Mouse (Mus musculus) ES-E14 (cell line): ENCODE data around the gene Golga7b.

Experiments used
- CHD2 ChIP-seq: IDR thresholded peaks from 2 replicates; pipeline ENCODE4 v1.6.1; 2014; ENCODE audit warnings: mild to moderate bottlenecking, low read depth, low read length, inconsistent platforms
- HCFC1 ChIP-seq: IDR thresholded peaks from 2 replicates; pipeline ENCODE4 v1.6.1; 2012; ENCODE audit warnings: low read length, inconsistent platforms, borderline replicate concordance; ENCODE audit not compliant: insufficient read depth
- MAFK ChIP-seq: IDR thresholded peaks from 2 replicates; pipeline ENCODE4 v1.6.1; 2014; ENCODE audit warnings: mild to moderate bottlenecking, low read depth, low read length, inconsistent platforms; ENCODE audit not compliant: insufficient read depth
- ZC3H11A ChIP-seq: IDR thresholded peaks from 2 replicates; pipeline ENCODE4 v1.6.1; 2012; ENCODE audit warnings: low read depth, mild to moderate bottlenecking, inconsistent platforms, low read length, borderline replicate concordance
- ZNF384 ChIP-seq: IDR thresholded peaks from 2 replicates; pipeline ENCODE4 v1.6.1; 2012; ENCODE audit warnings: low read depth, low read length, inconsistent platforms

GRCm38 (mm10) chr19:42303210-42303813 lies 55.9 kb downstream of the Golga7b start:
- no peak for TF ChIP-seq HCFC1
- TF ChIP-seq ZNF384, result no peak
- no peak for TF ChIP-seq ZC3H11A
- TF ChIP-seq CHD2, result no peak
- TF ChIP-seq MAFK, result no peak
